Mouse (Mus musculus): ENCODE measurements around the gene Taf3.

- TF ChIP-seq CTCF (IDR thresholded peaks at IDR 0.05; ENCODE audit: extremely low read depth, insufficient read depth, low read length) (no peak), POLR2A (IDR thresholded peaks at IDR 0.05; ENCODE audit: extremely low read depth, insufficient read depth, low read length) (no peak)
Measured at GRCm38 (mm10) chr2:10094327-10095100, 46.1 kb upstream of the Taf3 start.

Data from cortical plate, adult 2 months (tissue).